Comparison of ENCODE assay signal across 26 mouse cellular contexts in the genomic region with DNA sequence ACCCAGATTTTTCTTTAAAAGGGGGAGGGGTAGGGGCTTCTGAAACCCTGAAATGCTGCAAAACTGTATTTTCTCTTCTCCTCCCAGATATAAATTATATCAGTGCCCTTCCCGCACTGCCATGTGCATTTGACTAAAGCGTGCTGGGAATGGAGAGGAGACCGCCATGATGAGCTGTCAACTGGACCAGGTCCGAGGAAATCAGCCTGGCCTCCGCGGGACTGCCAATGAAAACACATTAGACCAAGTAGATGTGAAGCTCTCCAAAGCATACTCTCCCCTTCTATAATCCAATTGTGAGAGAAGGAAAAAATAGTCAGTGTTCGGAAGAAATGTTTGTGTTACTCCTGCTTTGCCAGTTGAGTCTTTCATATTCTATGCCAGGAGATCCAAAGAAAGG.
DNase-seq lines count a peak whose midpoint lies in the region; ATAC-seq and TF ChIP-seq lines count a peak whose summit lies in the region.
"Had no signal": no experiment of that assay in that cellular context is flagged by ENCODE, and none has a peak within 500 bp of the region (broad histone marks: within the 10 kb centered on the region; RNA-seq: fewer than 3 reads in every experiment).

No protein-coding gene starts in this region.

- peak; percentile 90 for DNase-seq in heart, adult 11 months
- no peak for DNase-seq in heart, embryonic 10.5 days (ENCODE audit: low spot score)
- DNase-seq in heart, adult 8-10 months (ENCODE audit: low spot score): peak; percentile 18
- DNase-seq in brain, embryonic 14.5 days (ENCODE audit: low read depth): peak; percentile 45
- DNase-seq in heart, postnatal 25 days (ENCODE audit: low spot score): peak; percentile 18
- no peak for DNase-seq in MN1 (ENCODE audit: low spot score)
- no peak for DNase-seq in layer of hippocampus, adult 9-10 months (ENCODE audit: low spot score)
- DNase-seq: adrenal gland, adult 2 months; adrenal gland, postnatal 10 days; adrenal gland, postnatal 25 days; B cell, adult 2 months; cerebellum, adult 11-12 months; cerebellum, adult 2 months; cerebellum, adult 9-10 months; cerebellum, postnatal 10 days; cerebellum, postnatal 25 days had no signal

- no peaks in the 10 kb centered on the region for H3K9me3 ChIP-seq in heart, embryonic 10.5 days
- H3K9me3 ChIP-seq in heart, embryonic 12.5 days (replicated peaks): no peaks in the 10 kb centered on the region
- H3K9me3 ChIP-seq: embryonic facial prominence, embryonic 10.5 days; embryonic facial prominence, embryonic 12.5 days; forebrain, embryonic 10.5 days; forebrain, embryonic 12.5 days; G1E had no signal

- intact Hi-C loops in heart, postnatal 25 days (cut with DNase I): no loop called here

- no peak for ATAC-seq in heart, embryonic 12.5 days (ENCODE audit: insufficient number of reproducible peaks, low FRiP score)
- ATAC-seq: CD4-positive, CD25-positive, alpha-beta regulatory T cell, adult 4 months; forebrain, embryonic 14.5 days; forebrain, embryonic 16.5 days had no signal

- no peak overlapping the region for H3K4me2 ChIP-seq in heart, embryonic 12.5 days
- H3K4me2 ChIP-seq: embryonic facial prominence, embryonic 12.5 days; forebrain, embryonic 12.5 days had no signal

- no peak for TF ChIP-seq POLR2A in brain, embryonic 14.5 days (IDR thresholded peaks at IDR 0.05; ENCODE audit: borderline replicate concordance, extremely low read depth, insufficient read depth, insufficient read length, poor library complexity, severe bottlenecking)

- no peaks in the 10 kb centered on the region for H3K36me3 ChIP-seq in heart, embryonic 10.5 days
- H3K36me3 ChIP-seq in heart, embryonic 12.5 days: no peaks in the 10 kb centered on the region
- H3K36me3 ChIP-seq: embryonic facial prominence, embryonic 10.5 days; embryonic facial prominence, embryonic 12.5 days; forebrain, embryonic 10.5 days; forebrain, embryonic 12.5 days; G1E had no signal

- no peak overlapping the region for H3K9ac ChIP-seq in heart, embryonic 12.5 days
- H3K9ac ChIP-seq: embryonic facial prominence, embryonic 12.5 days; forebrain, embryonic 12.5 days had no signal

- 82% methylated on average over 7 of the region's 7 CpGs for WGBS in heart, embryonic 10.5 days
- 75% methylated on average over 7 of the region's 7 CpGs for WGBS in heart, embryonic 12.5 days

- no peak overlapping the region for H3K27ac ChIP-seq in heart, embryonic 10.5 days
- no peak overlapping the region for H3K27ac ChIP-seq in heart, embryonic 12.5 days (ENCODE audit: poor library complexity, severe bottlenecking)
- H3K27ac ChIP-seq: embryonic facial prominence, embryonic 10.5 days; embryonic facial prominence, embryonic 12.5 days; forebrain, embryonic 10.5 days; forebrain, embryonic 12.5 days had no signal

- no peak for TF ChIP-seq CTCF in brain, embryonic 14.5 days (IDR thresholded peaks at IDR 0.05; ENCODE audit: borderline replicate concordance, extremely low read depth, insufficient read depth, insufficient read length)

- no peaks in the 10 kb centered on the region for H3K27me3 ChIP-seq in heart, embryonic 10.5 days (ENCODE audit: insufficient read depth, poor library complexity, severe bottlenecking)
- H3K27me3 ChIP-seq in heart, embryonic 12.5 days (replicated peaks): no peaks in the 10 kb centered on the region
- H3K27me3 ChIP-seq: CH12.LX; embryonic facial prominence, embryonic 12.5 days; forebrain, embryonic 12.5 days had no signal

- H3K4me1 ChIP-seq in heart, embryonic 10.5 days: peaks cover 15% of the 10 kb centered on the region
- H3K4me1 ChIP-seq in heart, embryonic 12.5 days (replicated peaks): peaks cover 22% of the 10 kb centered on the region

- H3K4me3 ChIP-seq in heart, embryonic 10.5 days: no peak overlapping the region
- no peak overlapping the region for H3K4me3 ChIP-seq in heart, embryonic 12.5 days
- H3K4me3 ChIP-seq: embryonic facial prominence, embryonic 10.5 days; embryonic facial prominence, embryonic 12.5 days; forebrain, embryonic 10.5 days; forebrain, embryonic 12.5 days had no signal

Comparison
In these comparisons a context has a peak if more than half of its experiments do, and no peak if none do; other contexts are left out.
1. DNase-seq: peak in heart, adult 11 months (single experiment), heart, adult 8-10 months (single experiment), brain, embryonic 14.5 days (single experiment) and heart, postnatal 25 days (single experiment); none in heart, embryonic 10.5 days (single experiment), MN1 (single experiment) and layer of hippocampus, adult 9-10 months (single experiment).